9 mouse cellular contexts compared by ENCODE assay signal in the genomic region with DNA sequence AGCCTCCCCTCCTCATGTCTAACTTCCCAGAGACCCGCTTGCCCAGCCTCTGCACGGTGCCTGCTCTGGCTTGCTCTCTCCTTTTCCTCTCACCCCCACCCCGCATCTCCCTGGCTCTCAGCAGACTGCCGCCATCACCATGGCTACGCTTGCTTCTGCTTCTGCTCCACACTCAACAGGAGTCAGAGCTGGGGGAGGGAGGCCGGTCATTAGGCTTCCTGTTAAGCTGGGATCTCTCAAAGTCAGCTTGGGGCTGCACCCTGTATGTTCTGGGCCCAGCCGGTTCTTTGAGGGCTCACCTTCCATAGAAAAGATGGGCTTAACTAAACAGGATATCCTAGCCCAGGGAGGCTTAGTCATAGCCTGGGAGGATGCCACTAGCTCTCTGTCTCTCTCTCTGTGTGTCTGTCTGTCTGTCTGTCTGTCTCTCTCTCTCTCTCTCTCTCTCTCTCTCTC.
DNase-seq lines count a peak whose midpoint lies in the region; ATAC-seq lines count a peak whose summit lies in the region.
"Had no signal": no experiment of that assay in that cellular context is flagged by ENCODE, and none has a peak within 500 bp of the region (broad histone marks: within the 10 kb centered on the region; RNA-seq: fewer than 3 reads in every experiment).

No protein-coding gene starts in this region.

- no peak overlapping the region for H3K4me3 ChIP-seq in neural tube, embryonic 11.5 days (ENCODE audit: low read depth, low read length)

- no peak overlapping the region for H3K9ac ChIP-seq in neural tube, embryonic 11.5 days (ENCODE audit: low read length)

- peaks cover 6% of the 10 kb centered on the region for H3K4me1 ChIP-seq in neural tube, embryonic 11.5 days (ENCODE audit: control insufficient read depth, insufficient read depth, low read length)

- no peaks in the 10 kb centered on the region for H3K36me3 ChIP-seq in neural tube, embryonic 11.5 days (ENCODE audit: control insufficient read depth, insufficient read depth, low read length)

- no peaks in the 10 kb centered on the region for H3K27me3 ChIP-seq in neural tube, embryonic 11.5 days (ENCODE audit: control insufficient read depth, insufficient read depth, low read length)
- H3K27me3 ChIP-seq: CH12.LX had no signal

- intact Hi-C loops in gastrocnemius, postnatal 14 days (cut with DNase I; ENCODE audit: low total_unique reads): no loop called here
- intact Hi-C loops in gastrocnemius, postnatal 36 days (cut with DNase I): no loop called here

- peak; percentile 10 for DNase-seq in gastrocnemius, postnatal 14 days
- DNase-seq in gastrocnemius, postnatal 36 days: no peak
- peak; percentile 57 for DNase-seq in cerebellum, adult 9-10 months
- DNase-seq in frontal cortex, postnatal 10 days (ENCODE audit: low spot score in 2 of 2): peak; percentile 69 to 70
- DNase-seq in kidney, postnatal 10 days: peak; percentile 63
- DNase-seq in liver: peak; percentile 53
- DNase-seq in neural tube, embryonic 11.5 days (ENCODE audit: low spot score): peak; percentile 71
- DNase-seq in urinary bladder, adult 18-20 months (ENCODE audit: low spot score in 2 of 2): no peak

- no peak overlapping the region for H3K4me2 ChIP-seq in neural tube, embryonic 11.5 days (ENCODE audit: low read depth)

- peak; percentile 86 for ATAC-seq in neural tube, embryonic 11.5 days (ENCODE audit: insufficient read depth, low FRiP score, low TSS enrichment)

- 6% methylated on average over 7 of the region's 7 CpGs for WGBS in neural tube, embryonic 11.5 days

- H3K9me3 ChIP-seq in neural tube, embryonic 11.5 days (ENCODE audit: control insufficient read depth, low read length): no peaks in the 10 kb centered on the region

- no peak overlapping the region for H3K27ac ChIP-seq in neural tube, embryonic 11.5 days (ENCODE audit: low read depth, low read length)

Comparison
In these comparisons a context has a peak if more than half of its experiments do, and no peak if none do; other contexts are left out.
1. DNase-seq: peak in gastrocnemius, postnatal 14 days (single experiment), cerebellum, adult 9-10 months (single experiment), frontal cortex, postnatal 10 days (2 of 2), kidney, postnatal 10 days (single experiment), liver (single experiment) and neural tube, embryonic 11.5 days (single experiment); none in gastrocnemius, postnatal 36 days (0 of 2) and urinary bladder, adult 18-20 months (0 of 2).